Mouse (Mus musculus) spleen, postnatal 14 days (tissue): ENCODE measurements around the gene Scd2.
"Not testable (repeated sequence)": the region's sequence is repeated elsewhere in the genome, so short reads cannot be mapped to it uniquely, and the experiment has no call there.

Experiments used
- DNase-seq, 2 experiments: peaks; one replicate each; pipeline ENCODE4 v3.0.0; 2021 to 2022; ENCODE audit warnings: low spot score in 2 of 2

The Scd2 gene

DNA sequence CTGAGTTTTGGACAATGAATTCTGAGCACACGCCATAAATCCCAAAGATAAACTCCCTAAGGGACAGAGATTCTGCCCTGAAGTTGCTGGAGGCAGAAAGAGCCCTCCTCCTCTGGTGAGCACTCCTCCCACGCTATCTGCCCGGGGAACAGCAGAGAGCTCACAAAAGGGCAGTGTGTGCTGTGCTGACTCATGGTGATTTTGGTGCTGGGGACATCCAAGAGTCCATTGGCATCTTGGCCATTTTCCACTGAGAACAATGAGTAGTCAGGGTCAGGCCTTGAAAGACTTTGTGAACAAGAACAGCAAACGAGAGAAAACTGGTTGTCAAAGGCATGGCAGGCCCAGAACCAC lies 18.5 kb downstream of the Scd2 start:
- DNase-seq, result no peak

DNA sequence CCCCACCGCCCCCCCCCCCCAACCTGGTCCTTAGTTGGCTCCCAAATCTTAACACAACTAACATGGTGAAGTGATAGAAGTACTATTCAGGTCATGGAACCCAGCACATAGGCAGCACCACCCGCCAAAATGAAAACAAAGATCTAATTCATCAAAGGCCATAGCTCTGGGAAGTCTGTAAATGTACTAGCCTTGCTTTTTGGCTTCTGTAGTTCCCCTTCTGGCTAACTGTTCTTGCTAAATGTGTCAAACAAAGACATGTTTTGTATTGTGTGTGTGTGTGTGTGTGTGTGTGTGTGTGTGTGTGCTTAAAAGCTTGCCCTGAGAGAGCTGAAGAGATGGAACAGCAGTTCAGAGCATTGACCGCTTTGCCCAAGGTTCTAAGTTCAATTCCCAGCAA lies 19.6 kb downstream of the Scd2 start:
- no peak for DNase-seq

DNA sequence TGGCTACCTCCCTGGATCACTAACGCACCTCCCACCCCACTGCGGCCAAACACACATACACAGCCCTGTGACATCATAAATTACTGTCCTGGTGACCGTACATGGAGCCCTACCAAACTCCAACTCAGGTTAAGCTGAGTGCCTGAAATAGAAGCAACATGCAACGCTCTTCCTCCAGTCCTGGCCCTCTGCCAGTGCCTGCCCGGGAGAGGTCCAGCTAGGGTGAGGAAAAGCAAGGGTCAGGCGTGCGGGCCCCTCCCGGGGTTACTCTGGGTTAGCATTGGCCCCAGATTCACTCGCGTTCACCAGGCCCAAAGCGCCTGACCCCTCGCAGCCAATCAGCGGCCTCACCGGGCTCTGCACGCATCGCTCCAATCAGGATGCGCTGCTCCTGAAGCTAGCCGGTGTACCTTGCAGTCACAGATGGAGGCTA lies 20.9 kb downstream of the Scd2 start:
- DNase-seq, result peak; percentile 20 to 31

GRCm38 (mm10) chr19:44314871-44315414 lies 21.5 kb downstream of the Scd2 start:
- DNase-seq, result no peak

GRCm38 (mm10) chr19:44316752-44317315 lies 23.4 kb downstream of the Scd2 start:
- DNase-seq, result no peak

DNA sequence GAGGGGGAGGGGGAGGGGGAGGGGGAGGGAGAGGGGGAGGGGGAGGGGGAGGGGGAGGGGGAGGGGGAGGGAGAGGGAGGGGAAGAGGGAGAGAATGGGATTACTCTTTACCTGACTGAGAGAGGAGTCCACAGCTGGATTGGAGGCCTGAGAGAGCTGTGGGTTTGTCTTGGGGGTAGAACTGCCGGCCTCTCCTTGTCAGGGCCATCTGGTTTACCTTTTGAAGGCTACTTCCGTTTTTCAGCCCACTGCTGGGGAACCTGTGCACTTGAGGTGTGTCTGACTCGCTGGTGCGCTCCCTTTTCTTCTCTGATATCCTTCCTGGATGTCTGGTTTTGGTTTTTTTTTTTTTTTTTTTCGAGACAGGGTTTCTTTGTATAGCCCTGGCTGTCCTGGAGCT lies 23.9 kb downstream of the Scd2 start:
- no peak for DNase-seq

DNA sequence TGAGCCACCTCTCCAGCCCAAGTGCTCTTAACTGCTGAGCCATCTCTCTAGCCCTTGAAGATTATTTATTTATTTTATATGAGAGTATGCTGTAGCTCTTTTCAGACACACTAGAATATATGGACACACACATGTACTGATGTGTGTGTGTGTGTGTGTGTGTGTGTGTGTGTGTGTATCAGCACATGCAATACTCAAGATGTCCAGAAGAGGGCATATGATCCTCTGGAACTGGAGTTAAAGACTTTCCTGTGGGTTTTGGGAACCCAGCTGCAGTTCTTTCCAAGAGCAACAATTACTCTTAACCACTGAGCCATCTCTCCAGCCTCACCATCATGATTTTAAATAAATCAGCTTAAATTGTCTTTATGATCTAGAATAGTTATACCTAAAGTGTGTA lies 25.1 kb downstream of the Scd2 start:
- no peak for DNase-seq

DNA sequence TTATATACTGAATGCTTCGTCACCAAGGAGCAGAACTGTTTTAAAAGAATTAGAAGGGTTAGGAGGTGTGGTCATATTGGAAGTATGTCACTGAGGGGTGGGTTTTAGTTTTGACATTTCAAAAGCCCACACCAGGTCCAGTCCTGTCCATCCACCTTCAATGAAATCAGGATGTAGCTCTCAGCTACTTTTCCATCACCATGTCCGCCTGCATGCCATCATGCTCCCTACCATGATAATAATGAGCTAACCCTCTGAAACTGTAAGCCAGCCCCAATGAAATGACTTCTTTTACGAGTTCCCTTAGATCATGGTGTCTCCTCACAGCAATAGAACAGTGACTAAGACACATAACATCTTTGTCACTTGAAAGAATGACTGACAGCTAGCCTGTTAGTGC lies 26.8 kb downstream of the Scd2 start:
- DNase-seq, result no peak

GRCm38 (mm10) chr19:44321201-44321600 lies 27.7 kb downstream of the Scd2 start:
- no peak for DNase-seq

DNA sequence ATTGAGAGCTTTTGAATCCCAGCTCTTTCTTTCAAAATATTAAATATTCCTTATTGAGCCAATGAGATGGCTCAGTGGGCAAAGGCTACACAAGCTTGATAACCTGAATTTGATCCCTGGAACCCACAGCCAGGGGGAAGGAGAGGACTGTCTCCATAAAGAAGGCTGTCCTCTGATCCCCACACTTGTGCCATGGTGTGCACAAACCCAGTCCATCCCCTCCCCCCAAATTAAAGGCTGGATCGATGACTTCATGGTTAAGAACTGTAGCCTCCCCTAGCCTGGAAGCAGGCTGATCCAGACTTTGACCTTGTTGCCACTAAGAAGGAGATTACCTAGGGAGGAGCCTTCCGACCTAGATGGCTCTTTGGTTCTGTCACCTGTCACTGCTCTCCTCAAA lies 28.2 kb downstream of the Scd2 start:
- no peak for DNase-seq

DNA sequence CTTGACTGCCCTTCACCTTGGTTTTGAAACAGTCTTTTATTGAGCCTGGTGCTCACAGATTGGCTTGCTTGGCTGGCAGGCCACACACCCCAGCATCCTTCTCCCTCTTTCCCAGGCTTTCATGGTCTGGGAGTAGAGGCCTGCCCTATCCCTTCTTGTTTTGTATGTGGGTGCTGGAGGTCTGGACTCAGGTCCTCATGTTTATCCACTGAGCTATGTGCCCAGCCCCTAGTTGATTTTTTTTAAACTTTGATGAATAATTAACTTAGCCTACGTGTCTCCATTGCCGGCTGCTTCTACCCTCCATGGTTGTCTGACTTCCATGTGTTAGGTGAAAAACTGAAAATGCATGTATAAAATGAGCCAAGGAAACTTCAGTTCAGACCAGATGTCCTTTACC lies 36.1 kb downstream of the Scd2 start:
- no peak for DNase-seq

DNA sequence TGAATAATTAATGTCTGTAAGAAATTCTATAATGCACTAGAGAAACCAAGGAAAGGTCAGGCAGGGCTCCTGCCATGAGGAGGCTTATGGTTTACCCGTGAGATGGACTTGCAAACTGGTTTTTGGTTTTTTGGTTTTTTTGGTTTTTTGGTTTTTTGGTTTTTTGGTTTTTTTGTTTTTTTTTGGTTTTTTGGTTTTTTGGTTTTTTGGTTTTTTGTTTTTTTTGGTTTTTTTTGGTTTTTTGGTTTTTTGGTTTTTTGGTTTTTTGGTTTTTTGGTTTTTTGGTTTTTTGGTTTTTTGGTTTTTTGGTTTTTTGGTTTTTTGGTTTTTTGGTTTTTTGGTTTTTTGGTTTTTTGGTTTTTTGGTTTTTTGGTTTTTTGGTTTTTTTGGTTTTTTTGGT lies 37.7 kb downstream of the Scd2 start:
- not testable (repeated sequence) for DNase-seq

DNA sequence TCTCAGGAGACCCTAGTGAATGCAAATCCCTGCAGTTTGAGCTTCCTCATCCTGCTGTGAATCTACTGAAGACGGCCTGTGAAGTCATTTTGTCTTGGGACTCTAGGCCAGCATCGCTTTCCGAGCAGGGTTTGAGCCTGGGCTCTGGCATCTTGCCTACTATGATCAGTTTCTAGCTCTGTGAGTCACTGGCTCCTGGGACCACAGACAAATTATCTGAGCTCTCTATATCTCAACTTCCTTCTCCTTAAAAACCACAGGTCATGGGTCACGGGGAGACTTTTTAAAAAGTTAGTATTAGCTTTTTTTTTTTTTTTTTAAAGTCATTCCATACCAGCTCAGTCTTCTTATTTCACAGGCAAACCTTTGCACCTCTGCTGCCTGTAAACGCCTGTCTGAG lies 38.4 kb downstream of the Scd2 start:
- no peak for DNase-seq

GRCm38 (mm10) chr19:44332326-44332725 lies 38.9 kb downstream of the Scd2 start:
- no peak for DNase-seq

GRCm38 (mm10) chr19:44332833-44333623 lies 39.6 kb downstream of the Scd2 start, which contains the start of gene Scd4:
Gene Scd4 (plus strand): TSS chr19:44333092.
- no peak for DNase-seq

DNA sequence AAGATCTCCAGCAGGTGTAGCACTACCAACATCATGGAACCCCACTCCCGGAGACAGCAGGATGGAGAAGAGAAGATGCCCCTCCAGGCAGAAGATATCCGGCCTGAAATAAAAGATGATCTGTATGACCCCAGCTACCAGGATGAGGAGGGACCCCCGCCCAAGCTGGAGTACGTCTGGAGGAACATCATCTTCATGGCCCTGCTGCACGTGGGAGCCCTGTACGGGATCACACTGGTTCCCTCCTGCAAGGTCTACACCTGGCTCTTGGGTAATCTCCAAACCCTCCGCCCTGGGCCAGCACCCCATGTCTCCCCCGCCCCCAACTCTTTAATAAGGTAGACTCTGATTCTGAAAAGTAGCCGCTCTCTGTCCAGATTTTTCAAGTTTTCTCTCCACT lies 40.5 kb downstream of the Scd2 start:
- no peak for DNase-seq

DNA sequence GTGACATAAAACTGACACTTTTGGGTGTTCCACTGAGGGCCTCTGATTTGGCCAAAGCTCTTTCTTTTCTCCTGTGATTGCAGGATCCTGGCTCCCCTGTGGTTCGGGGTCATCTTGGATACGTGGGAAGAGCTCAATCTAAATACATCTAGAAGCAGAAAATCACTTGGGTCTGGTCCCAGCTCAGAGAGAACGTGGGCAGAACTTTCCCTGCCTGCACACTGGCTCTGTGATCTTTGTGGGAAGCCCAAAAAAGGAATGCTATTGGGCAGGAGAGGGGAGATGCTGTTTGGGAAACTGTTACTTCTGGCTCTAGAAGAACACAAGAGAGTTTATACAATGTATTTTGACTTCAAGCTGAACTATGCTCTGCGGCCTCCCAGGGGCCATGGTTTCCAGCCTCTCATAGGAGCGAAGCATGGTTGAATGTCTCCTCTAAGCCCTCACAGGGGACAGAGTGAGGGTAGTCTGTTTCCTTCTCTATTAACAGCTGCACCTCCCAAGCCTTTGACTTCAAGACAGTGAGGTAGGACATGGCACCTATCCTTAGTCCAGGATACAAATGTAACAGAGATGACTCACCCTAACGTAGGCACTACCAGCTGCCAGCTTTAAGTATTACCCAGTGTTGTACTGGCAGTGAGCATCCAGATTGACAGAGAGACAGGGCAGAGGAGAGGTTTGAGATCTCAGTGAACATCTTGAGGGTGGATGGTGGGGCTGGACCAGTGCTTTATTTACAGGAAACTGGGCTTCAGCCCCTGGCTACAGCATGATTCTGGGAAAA lies 42.6 kb downstream of the Scd2 start:
- DNase-seq, result no peak

GRCm38 (mm10) chr19:44349689-44350088 lies 56.2 kb downstream of the Scd2 start:
- no peak for DNase-seq

GRCm38 (mm10) chr19:44351756-44352155 lies 58.3 kb downstream of the Scd2 start:
- peak in 1 of 2 experiments; percentile 16 for DNase-seq
